Mouse (Mus musculus) liver, embryonic 14.5 days (tissue): Measurements from ENCODE around the gene Gm3415. TPM values are rescaled to one million over a fixed set of nuclear protein-coding genes. Genes with fewer than 3 reads are reported as not detected.

Experiments
- ATAC-seq: fragments of 200-750 bp; cut with Nextera tagmentation; 2 replicates; pipeline ENCODE4 v1.8.0; 2017; ENCODE audit warnings: moderate number of reproducible peaks, mild to moderate bottlenecking, moderate library complexity; ENCODE audit not compliant: insufficient read depth
- DNase-seq, 3 experiments: peaks; one replicate each; pipeline ENCODE4 v3.0.0-alpha.2; 2012 to 2013; ENCODE audit warnings: low read depth in 3 of 3, low spot score in 3 of 3
- H3K27ac ChIP-seq: fragments of 300-500 bp; sonication (generic); 2 replicates; pipeline ENCODE4 v1.5.1; 2014; ENCODE audit warnings: moderate library complexity, mild to moderate bottlenecking, control low read depth, inconsistent platforms
- H3K27me3 ChIP-seq: fragments of 300-500 bp; sonication (generic); 2 replicates; pipeline ENCODE4 v1.6.1; 2014; ENCODE audit warnings: mild to moderate bottlenecking, low read length, moderate library complexity; ENCODE audit not compliant: control insufficient read depth, insufficient read depth
- H3K36me3 ChIP-seq: fragments of 300-500 bp; sonication (generic); replicated peaks from 2 replicates; pipeline ENCODE4 v1.6.1; 2014; ENCODE audit warnings: low read depth; ENCODE audit not compliant: control insufficient read depth, insufficient read depth
- H3K4me1 ChIP-seq, 2 experiments: fragments of 200-500 bp in 1 of 2; fragments of 300-500 bp in 1 of 2; sonication (generic) in 1 of 2; replicated peaks; 2 replicates each; pipeline ENCODE4 v1.6.1; 2012 to 2014; ENCODE audit warnings: antibody characterized with exemption in 1 of 2, inconsistent platforms in 1 of 2, low read length in 1 of 2; ENCODE audit not compliant: control insufficient read depth in 2 of 2, insufficient read depth in 2 of 2
- H3K4me2 ChIP-seq: fragments of 300-500 bp; sonication (generic); 2 replicates; pipeline ENCODE4 v1.6.1; 2014; ENCODE audit warnings: low read depth, mild to moderate bottlenecking, control low read depth, moderate library complexity
- H3K4me3 ChIP-seq, 2 experiments: fragments of 200-500 bp in 1 of 2; fragments of 300-500 bp in 1 of 2; sonication (generic) in 1 of 2; 2 replicates each; pipeline ENCODE4 v1.5.1; 2012 to 2014; ENCODE audit warnings: low read depth in 2 of 2, low read length in 2 of 2, mild to moderate bottlenecking in 2 of 2, control low read depth in 1 of 2, inconsistent platforms in 1 of 2, moderate library complexity in 1 of 2; ENCODE audit not compliant: insufficient read depth in 1 of 2
- H3K9ac ChIP-seq: fragments of 300-500 bp; sonication (generic); replicated peaks from 2 replicates; pipeline ENCODE4 v1.6.1; 2014; ENCODE audit warnings: mild to moderate bottlenecking, control low read depth, moderate library complexity
- H3K9me3 ChIP-seq: fragments of 300-500 bp; sonication (generic); 2 replicates; pipeline ENCODE4 v1.6.1; 2016; ENCODE audit warnings: low read length, mixed read lengths; ENCODE audit not compliant: control insufficient read depth
- CTCF ChIP-seq: IDR thresholded peaks from 2 replicates; pipeline ENCODE4 v1.5.1; 2016; ENCODE audit warnings: antibody characterized with exemption, low read depth, control low read depth
- EP300 ChIP-seq: IDR thresholded peaks from 2 replicates; pipeline ENCODE4 v1.6.1; 2016; ENCODE audit warnings: antibody characterized with exemption, low read depth
- WGBS: fragments of 180-500 bp; shearing (Covaris S2); extraction: QIAGEN DNeasy Blood & Tissue Kit; methylation state at CpG from one replicate; pipeline ENCODE4 v1.1.7; 2014; ENCODE audit not compliant: insufficient replicate concordance; 5-methylcytosine and 5-hydroxymethylcytosine counted together
- polyA plus RNA-seq, 2 experiments: library from polyadenylated mRNA; depleted of rRNA in 1 of 2; stranded (reverse) in 1 of 2; unstranded in 1 of 2; fragments of >200 nt; fragmentation: Nextera tagmentation in 1 of 2; extraction: Ambion mirVana in 1 of 2; gene quantifications; 2 replicates each; pipeline versions ENCODE4 v1.2.1 to v1.2.3; 2012 to 2014

Gm3415 gene
- polyA plus RNA-seq, 2 experiments: not detected

GRCm38 (mm10) chr5:146606221-146606620 lies 50.3 kb downstream of the Gm3415 start:
- no peaks in the 10 kb centered on the region for H3K9me3 ChIP-seq
- TF ChIP-seq EP300: no peak
- TF ChIP-seq CTCF: no peak
- DNase-seq: no peak
- no peaks in the 10 kb centered on the region for H3K4me1 ChIP-seq
- H3K4me2 ChIP-seq: no peak overlapping the region
- no peak for ATAC-seq
- H3K36me3 ChIP-seq: no peaks in the 10 kb centered on the region
- 42% methylated on average over 5 of the region's 5 CpGs for WGBS
- H3K4me3 ChIP-seq: no peak overlapping the region
- no peaks in the 10 kb centered on the region for H3K27me3 ChIP-seq
- no peak overlapping the region for H3K9ac ChIP-seq
- no peak overlapping the region for H3K27ac ChIP-seq

GRCm38 (mm10) chr5:146606895-146607294 lies 51.0 kb downstream of the Gm3415 start:
- 66% methylated on average over 5 of the region's 5 CpGs for WGBS
- Histone ChIP-seq H3K9ac (no peak overlapping the region), H3K27ac (no peak overlapping the region), H3K27me3 (no peaks in the 10 kb centered on the region), H3K9me3 (no peaks in the 10 kb centered on the region), H3K4me1 (no peaks in the 10 kb centered on the region), H3K4me2 (no peak overlapping the region), H3K36me3 (no peaks in the 10 kb centered on the region), H3K4me3 (no peak overlapping the region)
- DNase-seq (no peak), ATAC-seq (no peak)
- TF ChIP-seq EP300 (no peak), CTCF (no peak)

GRCm38 (mm10) chr5:146607816-146608215 lies 51.9 kb downstream of the Gm3415 start:
- H3K4me1 ChIP-seq: no peaks in the 10 kb centered on the region
- no peak overlapping the region for H3K4me2 ChIP-seq
- no peak overlapping the region for H3K9ac ChIP-seq
- ATAC-seq (no peak), DNase-seq (no peak)
- no peaks in the 10 kb centered on the region for H3K9me3 ChIP-seq
- H3K27ac ChIP-seq: no peak overlapping the region
- H3K36me3 ChIP-seq: no peaks in the 10 kb centered on the region
- TF ChIP-seq EP300: no peak
- TF ChIP-seq CTCF: no peak
- no peak overlapping the region for H3K4me3 ChIP-seq
- 48% methylated on average over 5 of the region's 5 CpGs for WGBS
- H3K27me3 ChIP-seq: no peaks in the 10 kb centered on the region

Other genes starting within 250 kb of the Gm3415 start
- gene Wasf3, start 171.2 kb upstream of the Gm3415 start, polyA plus RNA-seq (2012; rRNA removed): 0.06 and 0.07 TPM in 2 replicates
- gene Wasf3, start 171.2 kb upstream of the Gm3415 start, polyA plus RNA-seq (2014; fragmentation: Nextera tagmentation; extraction: Ambion mirVana): 0.04 TPM in 2 replicates
- not detected in 2 replicates for gene Gm6408, start 74.2 kb upstream of the Gm3415 start, polyA plus RNA-seq (2012; rRNA removed)
- gene Gm6408, start 74.2 kb upstream of the Gm3415 start, polyA plus RNA-seq (2014; fragmentation: Nextera tagmentation; extraction: Ambion mirVana): not detected in 2 replicates
- not detected in 2 replicates for gene Gm6370, start 64.8 kb upstream of the Gm3415 start, polyA plus RNA-seq (2012; rRNA removed)
- not detected in 2 replicates for gene Gm6370, start 64.8 kb upstream of the Gm3415 start, polyA plus RNA-seq (2014; fragmentation: Nextera tagmentation; extraction: Ambion mirVana)
- gene 4930449I24Rik, start 53.7 kb upstream of the Gm3415 start, polyA plus RNA-seq (2012; rRNA removed): not detected in 2 replicates
- gene 4930449I24Rik, start 53.7 kb upstream of the Gm3415 start, polyA plus RNA-seq (2014; fragmentation: Nextera tagmentation; extraction: Ambion mirVana): not detected in 2 replicates
- gene Gm3402, start 42.0 kb upstream of the Gm3415 start, polyA plus RNA-seq (2012; rRNA removed): not detected in 2 replicates
- not detected in 2 replicates for gene Gm3402, start 42.0 kb upstream of the Gm3415 start, polyA plus RNA-seq (2014; fragmentation: Nextera tagmentation; extraction: Ambion mirVana)
- gene Gm3404, start 30.3 kb upstream of the Gm3415 start, polyA plus RNA-seq (2012; rRNA removed): not detected in 2 replicates
- gene Gm3404, start 30.3 kb upstream of the Gm3415 start, polyA plus RNA-seq (2014; fragmentation: Nextera tagmentation; extraction: Ambion mirVana): not detected in 2 replicates
- not detected in 2 replicates for gene Gm3409, start 18.5 kb upstream of the Gm3415 start, polyA plus RNA-seq (2012; rRNA removed)
- not detected in 2 replicates for gene Gm3409, start 18.5 kb upstream of the Gm3415 start, polyA plus RNA-seq (2014; fragmentation: Nextera tagmentation; extraction: Ambion mirVana)
- gene Gpr12, start 29.1 kb downstream of the Gm3415 start, polyA plus RNA-seq (2012; rRNA removed): 0.99 and 1.6 TPM in 2 replicates
- 0.05 and 0.23 TPM in 2 replicates for gene Gpr12, start 29.1 kb downstream of the Gm3415 start, polyA plus RNA-seq (2014; fragmentation: Nextera tagmentation; extraction: Ambion mirVana)
- gene Usp12, start 238.9 kb downstream of the Gm3415 start, polyA plus RNA-seq (2012; rRNA removed): 4.7 and 7.0 TPM in 2 replicates
- gene Usp12, start 238.9 kb downstream of the Gm3415 start, polyA plus RNA-seq (2014; fragmentation: Nextera tagmentation; extraction: Ambion mirVana): 4.9 and 5.6 TPM in 2 replicates